Mouse (Mus musculus) stomach, embryonic 16.5 days (tissue): ENCODE measurements around the gene Gm49318. TPM values are rescaled to one million over a fixed set of nuclear protein-coding genes. Genes with fewer than 3 reads are reported as not detected.
A peak's percentile ranks its signal among the peaks of the same experiment; 100 is the strongest.

Source experiments
- ATAC-seq: fragments of 200-750 bp; cut with Nextera tagmentation; 2 replicates; pipeline ENCODE4 v1.8.0; 2017; ENCODE audit warnings: moderate number of reproducible peaks, moderate TSS enrichment; ENCODE audit not compliant: insufficient read depth, low FRiP score
- H3K27ac ChIP-seq: fragments of 300-500 bp; sonication (generic); 2 replicates; pipeline ENCODE4 v1.5.1; 2014; ENCODE audit warnings: low read length
- H3K27me3 ChIP-seq: fragments of 300-500 bp; sonication (generic); 2 replicates; pipeline ENCODE4 v1.6.1; 2014; ENCODE audit warnings: low read length, control low read depth, mixed read lengths; ENCODE audit not compliant: control insufficient read depth, insufficient read depth
- H3K36me3 ChIP-seq: fragments of 300-500 bp; sonication (generic); 2 replicates; pipeline ENCODE4 v1.6.1; 2014; ENCODE audit warnings: low read length; ENCODE audit not compliant: control insufficient read depth, insufficient read depth
- H3K4me1 ChIP-seq: fragments of 300-500 bp; sonication (generic); 2 replicates; pipeline ENCODE4 v1.6.1; 2014; ENCODE audit warnings: low read length, control low read depth, mixed read lengths; ENCODE audit not compliant: control insufficient read depth, insufficient read depth
- H3K4me2 ChIP-seq: fragments of 300-500 bp; sonication (generic); 2 replicates; pipeline ENCODE4 v1.6.1; 2014; ENCODE audit warnings: low read depth, low read length, mixed read lengths
- H3K4me3 ChIP-seq: fragments of 300-500 bp; sonication (generic); replicated peaks from 2 replicates; pipeline ENCODE4 v1.5.1; 2014; ENCODE audit warnings: mild to moderate bottlenecking, low read length
- H3K9ac ChIP-seq: fragments of 300-500 bp; sonication (generic); 2 replicates; pipeline ENCODE4 v1.6.1; 2014; ENCODE audit warnings: low read length
- H3K9me3 ChIP-seq: fragments of 300-500 bp; sonication (generic); replicated peaks from 2 replicates; pipeline ENCODE4 v1.6.1; 2016; ENCODE audit warnings: low read length, control low read depth; ENCODE audit not compliant: control insufficient read depth
- WGBS: fragments of 180-500 bp; shearing (Covaris S2); extraction: QIAGEN DNeasy Blood & Tissue Kit; methylation state at CpG from one replicate; pipeline ENCODE4 v1.1.7; 2014; 5-methylcytosine and 5-hydroxymethylcytosine counted together
- polyA plus RNA-seq: library from polyadenylated mRNA; unstranded; fragments of >200 nt; fragmentation: Nextera tagmentation; extraction: Ambion mirVana; gene quantifications from 2 replicates; pipeline ENCODE4 v1.2.1, GENCODE M21; 2015

The Gm49318 gene
- polyA plus RNA-seq, 1 experiment from 2014 or later: not detected

GRCm38 (mm10) chr9:22050351-22050889 lies 20.6 kb downstream of the Gm49318 start:
- peak overlapping the region; percentile 43 for H3K9ac ChIP-seq
- H3K27me3 ChIP-seq: peaks cover 56% of the 10 kb centered on the region
- no peaks in the 10 kb centered on the region for H3K36me3 ChIP-seq
- 1% methylated on average over 43 of the region's 43 CpGs for WGBS
- H3K27ac ChIP-seq: no peak overlapping the region
- H3K4me2 ChIP-seq: peak overlapping the region; percentile 59
- ATAC-seq: peak; percentile 76
- peaks cover 17% of the 10 kb centered on the region for H3K4me1 ChIP-seq
- peak overlapping the region; percentile 38 for H3K4me3 ChIP-seq
- H3K9me3 ChIP-seq: no peaks in the 10 kb centered on the region

- H3K4me2 ChIP-seq: 0 out of 2 replicates have a peak overlapping the region, but pooled peaks have one; percentile 59
- no peak for ATAC-seq
- WGBS: 49% methylated on average over 4 of the region's 4 CpGs
- no peaks in the 10 kb centered on the region for H3K36me3 ChIP-seq
- H3K4me1 ChIP-seq: peaks cover 16% of the 10 kb centered on the region
- H3K27ac ChIP-seq: no peak overlapping the region
- no peak overlapping the region; the same call in 1 of the 2 replicates for H3K4me3 ChIP-seq
- H3K9ac ChIP-seq: no peak overlapping the region
- peaks cover 49% of the 10 kb centered on the region for H3K27me3 ChIP-seq
- no peaks in the 10 kb centered on the region for H3K9me3 ChIP-seq
Measured at GRCm38 (mm10) chr9:22049721-22050270, 21.3 kb downstream of the Gm49318 start.

GRCm38 (mm10) chr9:22049315-22049714 lies 21.7 kb downstream of the Gm49318 start:
- Histone ChIP-seq H3K4me3 (no peak overlapping the region), H3K4me1 (peaks cover 16% of the 10 kb centered on the region), H3K9ac (no peak overlapping the region), H3K4me2 (no peak overlapping the region), H3K27ac (no peak overlapping the region), H3K36me3 (no peaks in the 10 kb centered on the region), H3K9me3 (no peaks in the 10 kb centered on the region), H3K27me3 (peaks cover 44% of the 10 kb centered on the region)
- ATAC-seq: no peak
- WGBS: 59% methylated on average over 11 of the region's 11 CpGs

GRCm38 (mm10) chr9:22047329-22047728 lies 23.7 kb downstream of the Gm49318 start:
- ATAC-seq: no peak
- Histone ChIP-seq H3K36me3 (no peaks in the 10 kb centered on the region), H3K9me3 (no peaks in the 10 kb centered on the region), H3K27me3 (peaks cover 33% of the 10 kb centered on the region), H3K27ac (no peak overlapping the region), H3K9ac (no peak overlapping the region), H3K4me1 (peaks cover 16% of the 10 kb centered on the region), H3K4me2 (no peak overlapping the region), H3K4me3 (no peak overlapping the region)
- WGBS: 51% methylated on average over 9 of the region's 9 CpGs

GRCm38 (mm10) chr9:22041832-22042231 lies 29.2 kb downstream of the Gm49318 start:
- H3K27me3 ChIP-seq: no peaks in the 10 kb centered on the region
- no peaks in the 10 kb centered on the region for H3K4me1 ChIP-seq
- ATAC-seq: no peak
- no peaks in the 10 kb centered on the region for H3K36me3 ChIP-seq
- no peak overlapping the region for H3K4me2 ChIP-seq
- H3K9ac ChIP-seq: no peak overlapping the region
- no peak overlapping the region for H3K4me3 ChIP-seq
- no peaks in the 10 kb centered on the region for H3K9me3 ChIP-seq
- H3K27ac ChIP-seq: no peak overlapping the region
- WGBS: 53% methylated on average over 2 of the region's 2 CpGs

GRCm38 (mm10) chr9:22037826-22038225 lies 33.2 kb downstream of the Gm49318 start:
- H3K36me3 ChIP-seq: no peaks in the 10 kb centered on the region
- WGBS: 76% methylated on average over 10 of the region's 10 CpGs
- no peaks in the 10 kb centered on the region for H3K4me1 ChIP-seq
- H3K9me3 ChIP-seq: no peaks in the 10 kb centered on the region
- H3K9ac ChIP-seq: no peak overlapping the region
- no peak for ATAC-seq
- H3K27me3 ChIP-seq: no peaks in the 10 kb centered on the region
- H3K27ac ChIP-seq: no peak overlapping the region
- H3K4me2 ChIP-seq: no peak overlapping the region
- no peak overlapping the region for H3K4me3 ChIP-seq

GRCm38 (mm10) chr9:22035300-22036044 lies 35.6 kb downstream of the Gm49318 start:
- H3K4me2 ChIP-seq: no peak overlapping the region
- no peak overlapping the region for H3K4me3 ChIP-seq
- no peaks in the 10 kb centered on the region for H3K27me3 ChIP-seq
- H3K36me3 ChIP-seq: no peaks in the 10 kb centered on the region
- H3K4me1 ChIP-seq: no peaks in the 10 kb centered on the region
- WGBS: 53% methylated on average over 6 of the region's 6 CpGs
- no peak overlapping the region for H3K9ac ChIP-seq
- no peaks in the 10 kb centered on the region for H3K9me3 ChIP-seq
- ATAC-seq: no peak
- no peak overlapping the region for H3K27ac ChIP-seq

- Histone ChIP-seq H3K9ac (no peak overlapping the region), H3K4me2 (no peak overlapping the region), H3K4me1 (no peaks in the 10 kb centered on the region), H3K27me3 (no peaks in the 10 kb centered on the region), H3K4me3 (no peak overlapping the region), H3K9me3 (no peaks in the 10 kb centered on the region), H3K27ac (no peak overlapping the region), H3K36me3 (no peaks in the 10 kb centered on the region)
- ATAC-seq: no peak
- 84% methylated on average over 9 of the region's 9 CpGs for WGBS
Measured at GRCm38 (mm10) chr9:22030386-22030785, 40.7 kb downstream of the Gm49318 start.

- Histone ChIP-seq H3K27ac (no peak overlapping the region), H3K36me3 (no peaks in the 10 kb centered on the region), H3K4me2 (no peak overlapping the region), H3K4me3 (no peak overlapping the region), H3K9ac (no peak overlapping the region), H3K9me3 (no peaks in the 10 kb centered on the region), H3K4me1 (no peaks in the 10 kb centered on the region), H3K27me3 (no peaks in the 10 kb centered on the region)
- ATAC-seq: 0 out of 2 replicates have a peak, but pooled peaks have one; percentile 29
- 50% methylated on average over 7 of the region's 7 CpGs for WGBS
Measured at GRCm38 (mm10) chr9:22028467-22028866, 42.6 kb downstream of the Gm49318 start.
